Mouse (Mus musculus) small intestine, adult 2 months (tissue): ENCODE results near the gene Ipo13. TPM values are rescaled to one million over a fixed set of nuclear protein-coding genes. Genes with fewer than 3 reads are reported as not detected.

Source experiments
- H3K27ac ChIP-seq: fragments of 200-500 bp; 2 replicates; pipeline ENCODE4 v1.5.1; 2012; ENCODE audit warnings: low read depth, low read length, control low read depth, inconsistent platforms; ENCODE audit not compliant: insufficient read depth
- H3K27me3 ChIP-seq: fragments of 200-500 bp; 2 replicates; pipeline ENCODE4 v1.6.1; 2012; ENCODE audit warnings: mild to moderate bottlenecking, moderate library complexity, low read length, inconsistent platforms; ENCODE audit not compliant: control insufficient read depth, insufficient read depth
- H3K36me3 ChIP-seq: fragments of 200-500 bp; 2 replicates; pipeline ENCODE4 v1.6.1; 2012; ENCODE audit warnings: mild to moderate bottlenecking, low read length, control low read depth, inconsistent platforms; ENCODE audit not compliant: control insufficient read depth, insufficient read depth
- H3K4me1 ChIP-seq: fragments of 200-500 bp; 2 replicates; pipeline ENCODE4 v1.6.1; 2012; ENCODE audit warnings: low read length, inconsistent platforms, mixed read lengths; ENCODE audit not compliant: control insufficient read depth, insufficient read depth, insufficient read length
- H3K4me3 ChIP-seq: fragments of 200-500 bp; 2 replicates; pipeline ENCODE4 v1.5.1; 2012; ENCODE audit warnings: low read depth, mild to moderate bottlenecking, control low read depth, inconsistent platforms, low read length, moderate library complexity
- CTCF ChIP-seq: fragments of 200-500 bp; IDR thresholded peaks from 2 replicates; pipeline ENCODE4 v1.5.1; 2012; ENCODE audit warnings: low read depth, mild to moderate bottlenecking, control low read depth, inconsistent platforms, low read length, moderate library complexity, mixed read lengths; ENCODE audit not compliant: insufficient replicate concordance, insufficient read length; ENCODE audit errors: extremely low read depth
- POLR2A ChIP-seq: fragments of 200-500 bp; IDR thresholded peaks from 2 replicates; pipeline ENCODE4 v1.6.1; 2012; ENCODE audit warnings: low read depth, mild to moderate bottlenecking, control low read depth, inconsistent platforms, low read length, moderate library complexity
- WGBS: fragments of 180-500 bp; shearing (Covaris S2); methylation state at CpG from one replicate; pipeline ENCODE4 v1.1.7; 2018; 5-methylcytosine and 5-hydroxymethylcytosine counted together
- polyA plus RNA-seq: library from polyadenylated mRNA; depleted of rRNA; stranded (reverse); fragments of >200 nt; gene quantifications from 2 replicates; pipeline ENCODE4 v1.2.3, GENCODE M21; 2012

The Ipo13 gene
- polyA plus RNA-seq, 1 experiment, result 36.8 TPM

GRCm38 (mm10) chr4:117923450-117923849, 8.7 kb upstream of the Ipo13 start:
- Histone ChIP-seq H3K27me3 (peaks cover 15% of the 10 kb centered on the region), H3K27ac (no peak overlapping the region), H3K4me1 (peaks cover 8% of the 10 kb centered on the region), H3K4me3 (no peak overlapping the region), H3K36me3 (no peaks in the 10 kb centered on the region)
- TF ChIP-seq CTCF, result no peak
- no peak for TF ChIP-seq POLR2A
- WGBS, result 68% methylated on average over 2 of the region's 2 CpGs

GRCm38 (mm10) chr4:117921358-117921757, 6.6 kb upstream of the Ipo13 start:
- TF ChIP-seq CTCF, result no peak
- TF ChIP-seq POLR2A, result no peak

GRCm38 (mm10) chr4:117918762-117919161, 4.0 kb upstream of the Ipo13 start:
- H3K4me1 ChIP-seq, result peaks cover 12% of the 10 kb centered on the region
- no peaks in the 10 kb centered on the region for H3K36me3 ChIP-seq
- 66% methylated on average over 5 of the region's 5 CpGs for WGBS
- H3K4me3 ChIP-seq, result no peak overlapping the region
- TF ChIP-seq CTCF (no peak), POLR2A (no peak)
- no peak overlapping the region for H3K27ac ChIP-seq
- H3K27me3 ChIP-seq, result no peaks in the 10 kb centered on the region

More at GRCm38 (mm10) chr4:117921358-117921757, 6.6 kb upstream of the Ipo13 start:
- no peak overlapping the region for H3K27ac ChIP-seq
- H3K36me3 ChIP-seq, result no peaks in the 10 kb centered on the region
- no peak overlapping the region for H3K4me3 ChIP-seq
- WGBS, result 95% methylated on average over 2 of the region's 2 CpGs
- H3K27me3 ChIP-seq, result no peaks in the 10 kb centered on the region
- peaks cover 6% of the 10 kb centered on the region; the same call in 1 of the 2 replicates for H3K4me1 ChIP-seq

GRCm38 (mm10) chr4:117918261-117918660, 3.5 kb upstream of the Ipo13 start:
- Histone ChIP-seq H3K4me1 (peaks cover 13% of the 10 kb centered on the region), H3K27ac (no peak overlapping the region), H3K36me3 (no peaks in the 10 kb centered on the region), H3K27me3 (no peaks in the 10 kb centered on the region), H3K4me3 (no peak overlapping the region)
- WGBS, result 19% methylated on average over 3 of the region's 3 CpGs
- no peak for TF ChIP-seq CTCF
- no peak for TF ChIP-seq POLR2A

GRCm38 (mm10) chr4:117917847-117918246, 3.0 kb upstream of the Ipo13 start:
- TF ChIP-seq POLR2A (no peak), CTCF (no peak)
- Histone ChIP-seq H3K4me3 (no peak overlapping the region), H3K4me1 (peaks cover 17% of the 10 kb centered on the region), H3K27me3 (no peaks in the 10 kb centered on the region), H3K27ac (no peak overlapping the region), H3K36me3 (no peaks in the 10 kb centered on the region)
- WGBS, result 68% methylated on average over 4 of the region's 4 CpGs

- TF ChIP-seq CTCF, result no peak
- no peak for TF ChIP-seq POLR2A
- Histone ChIP-seq H3K27me3 (no peaks in the 10 kb centered on the region), H3K36me3 (no peaks in the 10 kb centered on the region), H3K27ac (no peak overlapping the region), H3K4me3 (no peak overlapping the region), H3K4me1 (peaks cover 18% of the 10 kb centered on the region)
- 82% methylated on average over 4 of the region's 4 CpGs for WGBS
Observed at GRCm38 (mm10) chr4:117917402-117917801, 2.6 kb upstream of the Ipo13 start.

- 63% methylated on average over 5 of the region's 5 CpGs for WGBS
- no peak for TF ChIP-seq CTCF
- TF ChIP-seq POLR2A, result no peak
- peaks cover 3% of the 10 kb centered on the region; the same call in 1 of the 2 replicates for H3K36me3 ChIP-seq
Observed at GRCm38 (mm10) chr4:117916386-117916785, 1.6 kb upstream of the Ipo13 start.

More at GRCm38 (mm10) chr4:117916386-117916785, 1.6 kb upstream of the Ipo13 start:
- peaks cover 18% of the 10 kb centered on the region for H3K4me1 ChIP-seq
- H3K4me3 ChIP-seq, result no peak overlapping the region
- no peaks in the 10 kb centered on the region for H3K27me3 ChIP-seq
- no peak overlapping the region for H3K27ac ChIP-seq
